14 mouse cellular contexts compared by ENCODE assay signal in genomic region chr3:28340071-28340470, GRCm38 (mm10).
"Had no signal": no experiment of that assay in that cellular context is flagged by ENCODE, and none has a peak within 500 bp of the region (broad histone marks: within the 10 kb centered on the region; RNA-seq: fewer than 3 reads in every experiment).

No protein-coding gene starts in this region.

- H3K4me2 ChIP-seq: kidney, embryonic 15.5 days; liver, embryonic 11.5 days; liver, embryonic 15.5 days; midbrain, embryonic 12.5 days had no signal

- H3K9ac ChIP-seq: kidney, embryonic 15.5 days; liver, embryonic 15.5 days; midbrain, embryonic 12.5 days had no signal

- H3K4me1 ChIP-seq: kidney, embryonic 15.5 days; liver, embryonic 15.5 days; midbrain, embryonic 12.5 days had no signal

- H3K27ac ChIP-seq: kidney, embryonic 15.5 days; left cerebral cortex, adult 2 months; limb, embryonic 10.5 days; liver, embryonic 15.5 days; midbrain, embryonic 12.5 days; stomach, postnatal 0 days had no signal

- H3K4me3 ChIP-seq: kidney, embryonic 15.5 days; left cerebral cortex, adult 2 months; limb, embryonic 10.5 days; liver, embryonic 15.5 days; midbrain, embryonic 12.5 days had no signal

- DNase-seq: kidney, adult 2 months; kidney, postnatal 14 days; lung, adult 2 months; lung, postnatal 4 days; thymus, postnatal 14 days had no signal

- H3K36me3 ChIP-seq: kidney, embryonic 15.5 days; limb, embryonic 10.5 days; liver, embryonic 15.5 days; midbrain, embryonic 12.5 days had no signal

- H3K9me3 ChIP-seq: kidney, embryonic 15.5 days; limb, embryonic 10.5 days; liver, embryonic 15.5 days; midbrain, embryonic 12.5 days had no signal

- H3K27me3 ChIP-seq: kidney, embryonic 15.5 days; liver, embryonic 15.5 days; midbrain, embryonic 12.5 days had no signal

- ATAC-seq: lung, postnatal 0 days; midbrain, embryonic 16.5 days had no signal
